Mouse (Mus musculus) embryonic fibroblast, embryonic 13.5 days (primary cell): ENCODE results near the gene Lypd9. TPM values are rescaled to one million over a fixed set of nuclear protein-coding genes. Genes with fewer than 3 reads are reported as not detected.

Experiments
- H3K27ac ChIP-seq: 2 replicates; pipeline ENCODE4 v1.5.1; 2012; ENCODE audit warnings: low read length, control low read depth, inconsistent platforms; ENCODE audit not compliant: insufficient read depth
- H3K4me1 ChIP-seq: 2 replicates; pipeline ENCODE4 v1.6.1; 2011; ENCODE audit warnings: low read length; ENCODE audit not compliant: control insufficient read depth, insufficient read depth
- H3K4me3 ChIP-seq: 2 replicates; pipeline ENCODE4 v1.5.1; 2011; ENCODE audit warnings: mild to moderate bottlenecking, control low read depth, low read length; ENCODE audit not compliant: insufficient read depth
- CTCF ChIP-seq: IDR thresholded peaks from 2 replicates; pipeline ENCODE4 v1.5.1; 2011; ENCODE audit warnings: mild to moderate bottlenecking, control low read depth, low read length, moderate library complexity, borderline replicate concordance; ENCODE audit not compliant: insufficient read depth
- POLR2A ChIP-seq: IDR thresholded peaks from 2 replicates; pipeline ENCODE4 v1.6.1; 2011; ENCODE audit warnings: low read depth, mild to moderate bottlenecking, control low read depth, low read length, moderate library complexity
- polyA plus RNA-seq: library from polyadenylated mRNA; stranded (reverse); fragments of >200 nt; gene quantifications from 2 replicates; pipeline ENCODE4 v1.2.4, GENCODE M21; 2011; ENCODE audit warnings: low read depth; ENCODE audit not compliant: missing spikeins, insufficient read length

Lypd9 gene
- polyA plus RNA-seq, 1 experiment: not detected

DNA sequence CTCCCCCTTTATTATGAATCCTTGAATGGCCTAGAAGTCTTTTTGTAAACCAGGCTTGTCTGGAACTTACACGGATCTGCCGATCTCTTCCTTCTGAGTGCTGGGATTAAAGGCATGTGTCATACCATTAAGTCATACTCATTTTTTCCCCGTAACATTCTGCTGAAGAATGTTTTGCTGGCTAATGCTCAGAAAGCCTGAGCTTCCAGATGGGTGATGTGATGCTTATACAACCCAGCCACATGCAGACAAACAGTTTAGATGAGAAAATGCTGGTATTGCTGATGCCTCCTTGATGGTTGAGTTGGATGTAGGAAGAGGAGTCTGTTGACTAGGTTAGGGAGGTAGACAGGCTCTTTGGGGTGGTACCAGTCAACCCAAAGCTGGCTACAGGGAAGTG, 34.4 kb downstream of the Lypd9 start:
- TF ChIP-seq CTCF (no peak), POLR2A (no peak)
- peaks cover 6% of the 10 kb centered on the region for H3K4me1 ChIP-seq
- no peak overlapping the region for H3K4me3 ChIP-seq
- peak overlapping the region; percentile 60 for H3K27ac ChIP-seq

DNA sequence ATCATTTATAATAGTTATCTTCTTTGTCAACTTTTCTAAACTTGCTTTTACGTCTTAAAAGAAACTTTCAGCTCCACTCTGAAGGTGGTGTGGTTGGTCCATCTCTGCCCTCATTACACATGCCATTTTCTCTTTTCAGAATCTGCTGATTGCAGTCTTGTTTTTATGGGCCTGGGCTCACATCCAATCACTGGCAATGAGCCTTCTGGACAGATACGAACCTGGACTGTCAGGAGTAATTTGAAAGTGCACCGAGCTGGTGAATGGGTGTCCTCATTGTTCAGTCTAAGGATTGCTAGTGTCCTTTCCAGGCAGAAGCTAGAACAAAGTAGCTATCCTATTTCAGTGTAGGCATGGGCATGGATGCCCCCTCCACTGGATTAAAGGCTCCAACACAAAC, 44.7 kb downstream of the Lypd9 start:
- Histone ChIP-seq H3K4me3 (no peak overlapping the region), H3K27ac (no peak overlapping the region), H3K4me1 (no peaks in the 10 kb centered on the region)
- TF ChIP-seq POLR2A (no peak), CTCF (no peak)

GRCm38 (mm10) chr11:58400655-58401054, 52.1 kb downstream of the Lypd9 start:
- no peak overlapping the region for H3K4me3 ChIP-seq
- TF ChIP-seq POLR2A (no peak), CTCF (no peak)
- no peak overlapping the region for H3K27ac ChIP-seq
- no peaks in the 10 kb centered on the region for H3K4me1 ChIP-seq

GRCm38 (mm10) chr11:58399985-58400645, 52.6 kb downstream of the Lypd9 start:
- H3K4me1 ChIP-seq: no peaks in the 10 kb centered on the region
- H3K4me3 ChIP-seq: no peak overlapping the region
- no peak for TF ChIP-seq CTCF
- TF ChIP-seq POLR2A: no peak
- no peak overlapping the region for H3K27ac ChIP-seq

Other genes starting within 250 kb of the Lypd9 start
- gene 4930438A08Rik, start 178.1 kb downstream of the Lypd9 start, polyA plus RNA-seq: not detected in 2 replicates
- 10.3 and 11.6 TPM in 2 replicates for gene Zfp692, start 145.9 kb downstream of the Lypd9 start, polyA plus RNA-seq
- 22.1 and 23.2 TPM in 2 replicates for gene Zfp672, start 122.6 kb downstream of the Lypd9 start, polyA plus RNA-seq
- gene Sh3bp5l, start 122.2 kb downstream of the Lypd9 start, polyA plus RNA-seq: 21.5 and 25.1 TPM in 2 replicates
- gene Lypd8, start 73.9 kb downstream of the Lypd9 start, polyA plus RNA-seq: not detected in 2 replicates
- gene 1810065E05Rik, start 31.8 kb downstream of the Lypd9 start, polyA plus RNA-seq: not detected in 2 replicates
- gene Gm12253, start 20.4 kb downstream of the Lypd9 start, polyA plus RNA-seq: not detected in 2 replicates
- gene Olfr30, start 9.3 kb upstream of the Lypd9 start, polyA plus RNA-seq: not detected in 2 replicates
- not detected in 2 replicates for gene Olfr332, start 39.6 kb upstream of the Lypd9 start, polyA plus RNA-seq
- gene Olfr331, start 49.6 kb upstream of the Lypd9 start, polyA plus RNA-seq: not detected in 2 replicates
- gene Olfr330, start 81.9 kb upstream of the Lypd9 start, polyA plus RNA-seq: not detected in 2 replicates
- not detected in 2 replicates for gene Olfr329-ps, start 93.5 kb upstream of the Lypd9 start, polyA plus RNA-seq
- not detected in 2 replicates for gene Olfr328, start 102.7 kb upstream of the Lypd9 start, polyA plus RNA-seq
- not detected in 2 replicates for gene Olfr224, start 117.6 kb upstream of the Lypd9 start, polyA plus RNA-seq
- not detected in 2 replicates for gene Olfr325, start 124.8 kb upstream of the Lypd9 start, polyA plus RNA-seq
- not detected in 2 replicates for gene Olfr324, start 142.2 kb upstream of the Lypd9 start, polyA plus RNA-seq
- gene 2210407C18Rik, start 163.2 kb upstream of the Lypd9 start, polyA plus RNA-seq: not detected in 2 replicates
- gene Olfr323, start 177.6 kb upstream of the Lypd9 start, polyA plus RNA-seq: not detected in 2 replicates
- not detected in 2 replicates for gene Trim58, start 187.5 kb upstream of the Lypd9 start, polyA plus RNA-seq
- gene Olfr322, start 205.9 kb upstream of the Lypd9 start, polyA plus RNA-seq: not detected in 2 replicates
- not detected in 2 replicates for gene Olfr320, start 228.2 kb upstream of the Lypd9 start, polyA plus RNA-seq
- gene Olfr319, start 246.2 kb upstream of the Lypd9 start, polyA plus RNA-seq: not detected in 2 replicates